Mouse (Mus musculus): Measurements from ENCODE around the gene Stag3.

Stag3 gene

DNA sequence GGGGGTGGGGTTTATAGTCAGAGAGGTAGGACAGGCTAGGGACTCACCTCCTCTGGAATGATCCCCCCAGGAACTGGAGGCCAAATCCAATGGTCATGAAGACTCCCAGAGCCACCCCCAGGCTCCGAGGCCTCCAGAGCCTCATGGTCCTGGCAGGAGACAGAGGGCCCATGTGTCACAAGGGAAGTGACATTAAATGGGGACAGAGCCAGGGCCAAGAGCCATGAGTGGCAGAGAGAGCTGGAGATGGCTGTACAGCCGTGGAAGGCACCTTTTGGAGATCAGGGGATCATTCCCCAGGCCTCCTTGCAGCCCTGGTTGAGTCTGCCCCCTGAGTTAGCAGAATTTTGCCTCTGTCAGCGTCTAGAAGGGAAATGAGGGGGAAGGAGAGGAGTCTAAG lies 8.8 kb upstream of the Stag3 start:
- DNase-seq: no peak

DNA sequence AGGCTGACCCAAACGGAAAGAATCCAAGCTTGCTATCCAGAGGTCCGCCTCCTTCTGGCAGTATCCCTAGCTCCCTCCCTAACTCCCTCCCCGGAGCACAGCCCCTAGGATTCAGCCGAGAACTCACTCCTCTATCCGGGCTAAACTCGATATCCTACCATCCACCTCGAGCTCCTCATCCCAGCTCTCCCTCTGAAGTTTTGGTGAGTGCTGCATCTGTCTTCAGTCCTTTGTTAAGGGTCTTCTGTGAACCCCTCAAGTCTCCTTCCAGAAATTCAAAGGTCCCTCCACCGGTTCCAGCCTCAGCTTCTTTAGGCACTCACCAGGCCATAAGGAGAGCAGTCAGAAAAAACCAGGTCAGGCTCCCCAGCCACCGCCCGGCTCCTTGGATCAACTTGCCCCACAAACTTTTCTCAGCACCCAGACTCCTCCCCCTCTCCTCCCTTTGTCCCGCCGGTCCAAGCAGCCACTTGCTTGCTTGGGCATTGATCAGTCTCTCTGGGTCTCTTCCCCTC lies 7.6 kb upstream of the Stag3 start, which contains the start of gene Gal3st4:
TSS of gene Gal3st4 (minus strand) at position 432 of the 515 bp plus-strand sequence.
- DNase-seq: no peak

DNA sequence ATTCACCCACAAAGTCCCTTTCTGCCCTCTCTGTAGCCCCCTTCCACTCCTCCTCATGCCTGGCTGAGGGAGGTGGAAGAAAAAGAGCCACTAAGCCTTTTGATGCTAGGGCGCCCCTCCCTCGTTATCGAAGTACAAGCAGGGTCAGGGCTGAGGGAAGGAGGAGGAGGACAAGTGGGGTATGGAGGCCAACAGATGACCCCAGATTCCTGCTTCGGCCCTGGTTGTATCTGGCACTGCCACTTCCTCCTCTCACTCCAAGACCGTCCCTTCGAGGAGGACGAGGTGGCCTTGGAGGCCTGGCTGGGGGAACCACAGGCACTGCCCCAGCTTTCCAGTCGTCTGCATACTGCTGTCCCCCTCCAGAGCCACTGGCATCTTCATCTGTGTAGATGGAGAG lies 5.9 kb upstream of the Stag3 start:
- DNase-seq: no peak

DNA sequence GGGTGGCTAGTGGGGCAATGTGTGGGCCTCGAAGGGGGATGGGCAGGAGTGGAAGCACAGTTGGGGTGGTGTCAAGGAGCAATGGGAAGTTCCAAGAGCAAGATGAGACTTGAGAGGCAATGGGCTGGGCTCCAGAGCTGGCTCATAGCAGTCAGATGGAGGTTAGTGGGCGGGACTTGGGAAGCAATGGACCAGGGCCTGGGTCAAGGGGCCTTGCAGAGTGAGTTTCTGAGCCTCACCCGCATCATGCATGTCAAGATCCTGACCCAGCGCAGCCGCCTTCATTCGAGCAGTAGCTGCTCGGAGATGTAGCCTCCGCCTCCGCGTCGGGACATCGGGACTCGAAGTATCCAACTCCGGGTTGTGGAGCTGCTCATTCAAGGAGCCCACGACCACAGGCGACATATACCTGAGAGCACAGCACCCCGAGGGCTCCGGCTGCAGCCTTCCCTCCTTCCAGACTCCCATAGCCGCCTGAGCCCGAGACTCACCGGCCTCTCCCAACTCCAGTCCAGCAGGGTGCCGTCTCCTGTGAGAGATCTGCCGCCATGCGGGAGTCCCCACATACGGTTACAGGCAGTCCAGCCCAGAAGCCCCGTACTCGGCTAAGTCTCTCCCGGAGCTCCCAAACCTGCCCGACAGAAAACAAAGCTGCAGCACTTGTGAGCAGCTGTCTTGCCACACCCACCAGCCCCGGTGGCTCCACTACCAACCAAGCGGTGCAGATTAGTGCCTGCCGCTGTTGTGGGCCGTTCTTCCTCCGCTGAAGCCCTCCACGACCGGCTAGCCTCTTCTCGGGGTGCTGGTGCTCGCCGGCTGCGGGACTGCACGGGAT lies 4.6 kb upstream of the Stag3 start:
- DNase-seq: no peak

DNA sequence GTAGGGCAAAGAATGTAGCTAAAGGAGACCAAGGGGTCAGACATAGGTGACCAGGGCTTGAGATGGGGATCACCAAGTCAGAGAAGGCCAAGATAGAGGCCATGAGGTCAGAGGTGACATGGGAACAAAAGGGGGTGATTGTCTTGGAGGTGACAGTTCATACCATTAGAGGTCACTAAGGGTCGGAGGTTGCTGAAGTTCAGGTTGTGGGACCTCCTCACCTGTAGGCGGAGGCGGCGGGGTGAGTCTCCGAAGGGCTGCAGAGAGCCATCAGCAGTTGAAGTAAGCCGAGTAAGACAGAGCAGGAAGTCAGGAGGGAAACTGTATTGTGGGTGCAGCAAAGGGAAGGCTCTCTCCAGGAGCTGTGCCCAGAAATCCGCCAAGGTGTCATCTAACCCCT lies 2.0 kb upstream of the Stag3 start:
- DNase-seq: no peak

DNA sequence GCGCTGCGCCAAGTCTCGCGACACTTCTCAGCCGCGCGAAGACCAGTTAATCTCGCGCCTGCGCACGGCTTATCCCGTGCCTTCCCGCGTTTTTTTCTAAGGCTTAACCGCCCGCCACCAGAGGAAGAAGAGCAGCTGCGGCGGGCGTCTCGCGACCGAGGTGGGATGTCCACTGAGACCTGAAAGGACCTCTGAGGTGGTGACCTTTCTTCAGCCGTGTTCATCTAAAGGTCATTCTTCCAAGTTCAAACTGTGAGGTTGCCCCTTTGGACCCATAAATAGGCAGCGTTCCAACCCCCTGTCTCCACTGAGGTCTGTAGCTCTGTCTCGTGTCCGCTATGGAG lies 357 bp downstream of the Stag3 start:
- DNase-seq: no peak

DNA sequence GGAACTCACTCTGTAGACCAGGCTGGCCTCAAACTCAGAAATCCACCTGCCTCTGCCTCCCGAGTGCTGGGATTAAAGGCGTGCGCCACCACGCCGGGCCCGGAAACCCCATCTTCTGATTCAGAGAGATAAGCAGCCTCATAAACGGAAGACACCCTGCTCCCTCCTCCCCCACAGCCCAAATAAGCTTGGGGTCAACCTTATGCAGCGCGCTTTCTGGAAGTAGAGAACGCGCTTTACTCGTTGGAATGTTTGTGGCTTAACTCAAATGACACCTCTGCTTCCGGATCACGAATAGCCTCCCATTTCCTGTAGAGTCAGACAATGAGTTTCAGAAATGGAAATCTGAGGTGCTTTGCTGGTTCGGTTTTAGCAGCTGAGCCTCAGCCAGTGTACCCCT lies 789 bp downstream of the Stag3 start:
- DNase-seq: no peak

DNA sequence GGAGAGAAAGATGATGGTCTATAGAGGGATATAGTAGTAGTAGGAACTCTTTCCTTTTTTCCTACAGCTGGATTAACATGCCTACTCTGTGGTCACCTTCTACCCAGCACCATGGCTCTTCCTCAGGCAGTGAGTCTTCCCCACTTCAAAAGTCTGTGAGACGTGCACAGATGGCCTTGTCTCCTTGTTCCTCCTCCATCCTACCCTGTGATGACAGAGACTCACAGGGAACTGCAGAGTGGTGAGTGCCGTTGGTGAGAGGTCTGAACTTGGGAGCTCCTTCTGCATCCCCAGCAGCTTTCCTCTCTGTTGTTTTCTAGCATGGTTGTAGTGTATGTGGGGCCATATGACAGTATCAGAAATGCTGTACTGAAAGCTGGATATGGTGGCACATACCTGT lies 1.8 kb downstream of the Stag3 start:
- DNase-seq: no peak

DNA sequence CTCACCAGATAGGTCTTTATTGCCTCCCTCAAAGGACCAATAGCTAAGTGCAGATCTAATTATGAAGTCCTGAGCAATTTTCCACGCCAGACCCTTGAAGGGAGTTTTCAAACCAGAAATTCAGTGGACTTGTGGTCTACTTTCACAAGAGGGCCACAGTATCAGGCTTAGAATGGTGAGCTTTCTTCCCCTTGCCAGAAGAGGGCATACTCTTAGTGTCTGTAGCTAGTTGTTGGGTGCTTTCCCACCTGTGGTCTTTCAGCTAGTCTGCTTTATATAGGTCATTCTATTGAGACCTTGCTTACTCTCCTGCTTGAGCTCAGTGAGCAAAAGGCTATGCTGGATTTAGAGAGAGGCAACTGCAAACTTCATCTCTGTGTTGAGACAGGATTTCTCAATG lies 3.5 kb downstream of the Stag3 start:
- no peak for DNase-seq

DNA sequence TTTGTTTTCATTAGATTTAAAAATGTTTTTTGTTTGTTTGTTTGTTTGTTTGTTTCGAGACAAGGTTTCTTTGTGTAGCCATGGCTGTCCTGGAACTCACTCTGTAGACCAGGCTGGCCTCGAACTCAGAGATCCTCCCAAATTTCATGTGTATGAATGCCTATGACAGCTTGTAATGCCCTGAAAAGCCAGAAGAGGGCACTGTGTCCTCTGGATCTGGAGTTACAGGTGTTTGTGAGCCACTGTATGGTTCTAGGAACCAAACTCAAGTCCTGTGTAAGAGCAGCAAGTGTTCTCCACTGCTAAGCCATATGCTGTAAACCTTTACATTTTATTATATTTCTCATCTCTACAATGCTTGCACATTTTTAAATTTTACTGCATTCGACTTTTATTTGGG lies 7.8 kb downstream of the Stag3 start:
- no peak for DNase-seq

DNA sequence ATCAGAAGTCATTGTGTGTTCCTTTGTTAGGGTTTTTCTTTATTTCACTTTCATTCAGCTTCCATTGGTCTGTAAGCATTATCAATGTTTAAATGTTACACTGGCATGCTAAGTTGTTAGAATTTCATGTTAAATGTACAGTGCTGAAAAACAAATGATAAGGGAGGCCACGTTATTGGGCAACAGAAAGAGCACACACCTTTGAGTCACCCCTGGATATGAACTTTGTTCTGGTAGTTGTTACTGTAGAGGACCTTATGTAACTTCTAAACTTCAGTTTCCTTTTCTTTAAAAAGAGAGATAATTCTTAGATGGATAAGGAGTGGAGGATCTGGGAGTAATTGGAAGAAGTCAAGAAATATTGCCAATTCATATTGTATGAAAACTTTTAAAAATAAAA lies 11.6 kb downstream of the Stag3 start:
- DNase-seq: no peak

DNA sequence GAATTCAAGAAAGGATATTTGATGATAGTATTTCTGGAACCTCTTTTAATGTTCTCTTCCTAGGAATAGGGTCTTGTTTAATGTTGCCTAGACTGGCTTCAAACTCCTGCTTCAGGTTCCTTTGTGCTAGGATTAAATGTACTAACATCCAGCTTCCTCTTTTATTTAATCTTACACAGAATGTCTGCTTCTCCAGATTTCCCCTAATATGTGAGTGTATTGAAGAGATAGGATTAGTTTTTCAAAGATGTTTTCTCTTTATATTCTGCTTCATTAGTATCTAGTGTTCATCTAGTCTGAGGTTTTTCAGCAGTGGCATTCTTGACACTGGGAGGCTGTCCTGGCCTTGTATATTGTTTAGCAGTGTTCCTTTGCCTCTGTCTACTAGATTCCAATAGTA lies 14.1 kb downstream of the Stag3 start:
- DNase-seq: no peak

DNA sequence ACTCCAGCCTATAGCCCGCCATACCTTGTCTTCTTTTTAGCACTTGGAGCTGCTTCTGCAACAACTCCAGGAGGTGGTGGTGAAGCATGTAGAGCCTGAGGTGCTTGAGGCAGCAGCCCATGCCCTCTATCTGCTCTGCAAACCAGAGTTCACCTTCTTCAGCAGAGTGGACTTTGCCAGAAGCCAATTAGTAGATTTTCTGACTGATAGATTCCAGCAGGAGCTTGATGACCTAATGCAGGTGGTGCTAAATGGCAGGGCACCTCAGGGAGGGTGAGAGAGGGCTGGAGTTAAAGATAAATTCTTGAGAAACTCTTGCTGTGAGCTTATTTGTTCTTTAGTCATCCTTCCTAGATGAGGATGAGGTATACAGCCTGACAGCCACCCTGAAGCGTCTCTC lies 19.6 kb downstream of the Stag3 start:
- DNase-seq: no peak

DNA sequence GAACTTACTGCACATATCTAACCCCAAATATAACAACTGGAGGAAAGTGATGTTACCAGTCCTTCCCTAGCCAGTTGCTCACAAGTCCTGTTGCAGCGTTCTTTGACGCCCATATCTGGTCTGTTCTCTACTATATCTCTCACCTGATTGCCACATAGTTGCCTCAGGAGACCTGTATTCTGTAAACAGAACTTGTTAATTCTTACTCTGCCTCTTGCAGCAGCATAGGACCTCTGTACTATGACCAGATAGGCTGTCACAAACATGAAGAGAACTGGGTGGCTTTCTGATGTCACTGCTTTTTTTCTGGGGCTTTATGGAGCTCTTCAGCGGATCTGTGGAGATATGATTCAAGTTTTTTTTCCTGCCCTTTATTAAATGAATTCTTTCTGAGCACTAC lies 32.8 kb downstream of the Stag3 start:
- no peak for DNase-seq

DNA sequence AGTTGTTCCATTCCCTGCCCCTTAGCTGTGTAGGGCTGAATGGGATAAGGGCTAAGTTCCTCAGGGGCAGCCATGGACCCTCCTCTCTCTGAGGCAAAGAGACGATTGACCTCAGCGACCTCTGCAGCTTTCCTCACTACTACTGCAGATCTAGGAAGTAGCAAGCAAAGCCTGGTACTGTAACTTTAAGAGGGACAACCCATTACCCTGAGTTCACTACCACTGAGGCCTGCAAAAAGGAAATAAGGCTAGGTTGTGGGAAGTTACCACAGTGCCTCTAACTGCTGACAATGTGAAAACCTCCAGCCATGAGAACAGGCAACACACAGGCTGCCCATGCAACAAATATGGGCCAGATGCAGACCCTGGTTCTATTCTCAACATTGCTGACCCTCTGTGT lies 61.6 kb downstream of the Stag3 start, which contains the start of gene Pvrig:
TSS of gene Pvrig (plus strand) at position 301 of the 400 bp plus-strand sequence.
- no peak for DNase-seq

DNA sequence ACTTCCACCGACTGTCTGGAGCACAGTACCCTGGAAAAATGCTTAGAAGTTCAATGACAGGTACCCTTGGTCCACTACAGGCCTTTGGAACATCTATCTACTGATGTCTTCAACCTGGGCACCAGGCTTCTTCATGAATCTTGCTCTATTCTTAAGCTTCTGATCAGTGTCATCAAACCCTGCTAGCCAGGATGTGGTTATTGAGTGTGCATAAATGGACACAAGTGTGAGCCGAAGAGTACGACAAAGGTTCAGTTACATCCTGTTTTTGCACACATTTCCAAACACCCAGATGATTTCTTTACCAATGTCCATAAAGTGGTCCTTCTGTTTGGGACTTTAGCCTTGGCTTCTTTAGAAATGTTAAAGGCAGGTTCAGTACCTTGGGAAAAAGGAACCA lies 63.2 kb downstream of the Stag3 start:
- no peak for DNase-seq

Data from lung, postnatal 14 days (tissue).